In the genomic region with DNA sequence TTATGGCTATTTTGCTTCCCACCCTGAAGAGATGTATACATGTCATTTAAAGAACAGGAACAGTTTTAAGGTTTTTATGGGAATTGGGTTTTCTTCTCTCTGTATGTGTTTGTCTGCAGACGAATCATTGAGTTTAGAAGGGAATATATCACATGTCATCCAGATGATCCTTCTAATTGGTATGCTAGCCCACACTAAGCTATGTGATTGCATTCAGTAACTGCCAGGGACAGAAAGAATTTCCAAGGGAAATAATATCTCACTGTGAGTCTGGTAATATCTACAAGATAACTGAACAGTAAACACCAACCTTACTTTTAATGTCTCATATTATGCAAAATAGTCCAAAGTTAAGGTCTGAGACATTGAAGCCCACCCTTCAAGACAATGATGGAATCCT, we compare ENCODE assay signal across 24 mouse cellular contexts.
"Had no signal": no experiment of that assay in that cellular context is flagged by ENCODE, and none has a peak within 500 bp of the region (broad histone marks: within the 10 kb centered on the region; RNA-seq: fewer than 3 reads in every experiment).

No protein-coding gene starts in this region.

- H3K4me2 ChIP-seq: limb, embryonic 13.5 days; liver, embryonic 12.5 days; liver, embryonic 15.5 days; lung, embryonic 15.5 days; midbrain, embryonic 12.5 days; neural tube, embryonic 12.5 days had no signal

- DNase-seq: kidney, adult 2 months; kidney, postnatal 25 days; layer of hippocampus, adult 9-11 months; liver; lung, adult 18-20 months; lung, postnatal 10 days; lung, postnatal 36 days; right cerebral cortex, adult 18-20 months; right cerebral cortex, postnatal 14 days; right cerebral cortex, postnatal 4 days; thymus, adult 2 months; thymus, postnatal 14 days; thymus, postnatal 4 days had no signal

- H3K9ac ChIP-seq: limb, embryonic 13.5 days; liver, embryonic 12.5 days; liver, embryonic 15.5 days; lung, embryonic 15.5 days; midbrain, embryonic 12.5 days; neural tube, embryonic 12.5 days had no signal

- H3K9me3 ChIP-seq: limb, embryonic 10.5 days; limb, embryonic 13.5 days; liver, embryonic 12.5 days; liver, embryonic 15.5 days; lung, embryonic 15.5 days; midbrain, embryonic 12.5 days; neural tube, embryonic 12.5 days had no signal

- H3K4me1 ChIP-seq: limb, embryonic 10.5 days; limb, embryonic 13.5 days; liver, embryonic 12.5 days; liver, embryonic 15.5 days; lung, embryonic 15.5 days; megakaryocyte, embryonic 14.5 days; midbrain, embryonic 12.5 days; neural tube, embryonic 12.5 days had no signal

- H3K27me3 ChIP-seq: limb, embryonic 13.5 days; liver, embryonic 12.5 days; liver, embryonic 15.5 days; lung, embryonic 15.5 days; megakaryocyte, embryonic 14.5 days; midbrain, embryonic 12.5 days; neural tube, embryonic 12.5 days had no signal

- ATAC-seq: liver, embryonic 12.5 days had no signal

- H3K4me3 ChIP-seq: layer of hippocampus, adult 2 months; limb, embryonic 10.5 days; limb, embryonic 13.5 days; liver, embryonic 12.5 days; liver, embryonic 15.5 days; lung, embryonic 15.5 days; megakaryocyte, embryonic 14.5 days; midbrain, embryonic 12.5 days; neural tube, embryonic 12.5 days had no signal

- H3K27ac ChIP-seq: kidney, postnatal 0 days; layer of hippocampus, adult 2 months; limb, embryonic 10.5 days; limb, embryonic 13.5 days; liver, embryonic 12.5 days; liver, embryonic 15.5 days; lung, embryonic 15.5 days; midbrain, embryonic 12.5 days; neural tube, embryonic 12.5 days; stomach, postnatal 0 days had no signal

- H3K36me3 ChIP-seq: limb, embryonic 10.5 days; limb, embryonic 13.5 days; liver, embryonic 12.5 days; liver, embryonic 15.5 days; lung, embryonic 15.5 days; midbrain, embryonic 12.5 days; neural tube, embryonic 12.5 days had no signal
